Mouse (Mus musculus): ENCODE results near the gene Ern1.
A peak's percentile ranks its signal among the peaks of the same experiment; 100 is the strongest.

Gene Ern1

DNA sequence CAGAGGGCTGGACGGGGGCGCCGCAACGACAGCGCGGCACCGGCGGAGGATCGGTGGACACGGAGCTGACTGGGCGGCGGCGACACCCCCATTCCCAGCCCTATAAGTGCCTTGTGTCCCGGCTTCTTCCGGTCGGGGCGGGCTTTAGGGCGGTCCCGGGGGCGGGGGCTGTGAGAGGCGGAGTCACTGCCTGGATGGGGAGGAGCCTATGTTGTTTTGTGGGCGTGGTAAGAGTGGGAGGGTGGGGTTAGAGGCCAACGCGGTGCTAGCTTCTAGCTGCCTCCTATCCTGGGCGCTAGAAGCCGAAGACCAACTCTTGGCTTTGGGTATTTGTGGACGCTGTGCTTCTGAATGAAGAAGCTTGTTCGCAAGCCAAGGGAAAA is at the start of gene Ern1:
Ern1 (minus strand) TSS at position 120 of the 383 bp plus-strand sequence.
- peak; percentile 95 to 99 for DNase-seq (ENCODE audit: low spot score in 2 of 2)

- DNase-seq (ENCODE audit: low spot score in 2 of 2), result no peak
Measured at GRCm38 (mm10) chr11:106536253-106536912, 48.7 kb upstream of the Ern1 start.

DNA sequence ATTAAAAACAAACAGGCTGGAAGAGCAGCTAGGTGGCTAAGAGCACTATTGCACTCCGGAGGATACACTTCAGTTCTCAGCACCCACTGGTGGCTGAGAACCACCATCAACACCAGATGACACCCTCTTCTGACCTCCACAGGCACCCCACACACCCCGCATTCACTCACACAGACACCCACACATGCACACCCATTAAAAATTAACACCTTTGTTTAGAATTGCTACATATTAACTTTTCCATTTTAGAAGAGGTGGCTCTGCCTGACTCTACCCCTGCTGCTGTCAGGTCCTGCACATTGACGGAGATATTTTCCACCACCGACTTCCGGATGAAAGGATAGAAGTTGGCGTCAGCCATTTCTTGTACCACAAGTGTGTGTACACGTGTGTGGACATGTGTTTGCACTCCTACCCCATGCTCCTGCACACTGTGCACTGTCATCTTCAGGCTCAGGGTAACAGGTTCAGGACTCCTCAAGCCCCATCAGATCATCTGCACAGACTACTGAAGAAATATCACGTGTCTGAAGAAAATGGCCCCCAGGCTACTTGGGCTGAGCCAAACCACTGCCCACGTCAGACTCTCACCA is 48.1 kb upstream of the Ern1 start:
- no peak for DNase-seq (ENCODE audit: low spot score in 2 of 2)

DNA sequence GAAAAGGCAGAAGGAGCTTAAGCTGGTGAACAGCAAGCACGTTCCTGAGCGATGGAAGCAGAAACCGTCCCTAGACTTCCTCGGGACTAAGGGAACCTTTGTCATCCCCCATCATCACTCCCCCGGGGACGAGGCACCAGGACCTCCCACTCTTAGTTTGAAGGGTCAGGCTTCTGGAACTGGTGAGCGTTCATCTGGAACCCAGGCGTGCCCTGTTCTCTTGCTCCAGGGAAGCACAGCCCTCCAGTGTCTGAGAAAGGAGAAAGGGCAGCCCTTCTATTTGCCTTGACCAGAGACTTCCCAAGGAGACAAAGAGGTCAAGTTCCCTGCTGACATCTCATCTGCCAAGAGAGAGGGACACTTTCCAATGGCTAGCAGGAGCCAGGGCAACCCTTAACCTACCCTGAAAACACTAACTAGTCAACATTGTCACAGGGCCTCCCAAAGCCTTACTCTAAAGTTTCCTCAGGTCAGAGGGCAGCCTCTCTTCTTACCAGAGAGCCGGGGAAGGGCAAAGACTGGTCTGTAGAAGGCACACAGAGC is 44.7 kb upstream of the Ern1 start:
- no peak for DNase-seq (ENCODE audit: low spot score in 2 of 2)

DNA sequence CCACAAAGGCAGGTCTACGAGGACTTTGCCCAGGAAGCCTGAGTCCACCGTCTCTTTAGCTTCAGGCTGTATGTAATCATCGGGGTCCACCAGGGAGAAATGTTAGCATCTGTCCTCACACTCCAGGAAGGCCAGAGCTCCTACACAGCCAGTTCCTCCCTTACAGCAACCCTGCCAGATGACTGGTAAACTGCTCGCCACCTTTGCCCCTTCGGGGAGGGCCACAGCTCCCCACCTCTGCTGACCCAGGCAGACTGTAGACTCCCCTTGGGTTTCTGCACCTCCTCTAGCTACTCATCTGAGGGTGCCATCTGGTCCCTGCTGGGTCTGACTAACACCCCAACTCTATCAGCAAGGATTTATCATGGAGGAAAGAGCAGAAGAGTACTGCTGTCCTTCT is 42.1 kb upstream of the Ern1 start:
- DNase-seq (ENCODE audit: low spot score in 2 of 2), result no peak

- no peak for DNase-seq (ENCODE audit: low spot score in 2 of 2)
Measured at GRCm38 (mm10) chr11:106529113-106529512, 41.5 kb upstream of the Ern1 start.

DNA sequence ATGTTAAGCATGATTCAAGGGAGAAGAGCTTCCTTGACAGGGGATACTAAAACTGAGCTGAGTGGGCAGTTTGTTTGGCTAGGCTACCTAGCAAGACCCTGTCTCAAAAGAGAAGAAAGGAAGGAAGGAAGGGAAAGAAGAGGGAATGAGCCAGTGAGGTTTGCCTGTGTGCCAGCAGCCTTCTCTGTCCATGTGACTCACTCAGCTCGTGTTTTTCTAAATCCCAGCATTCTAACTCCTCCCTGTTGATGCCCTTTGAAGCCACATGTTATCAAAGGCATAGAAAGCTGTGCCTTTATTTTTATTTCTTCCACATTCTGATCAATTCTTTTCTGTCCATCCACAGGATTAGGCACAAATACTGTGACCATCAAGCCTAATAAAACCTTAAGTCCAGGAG is 40.3 kb upstream of the Ern1 start:
- no peak for DNase-seq (ENCODE audit: low spot score in 2 of 2)

DNA sequence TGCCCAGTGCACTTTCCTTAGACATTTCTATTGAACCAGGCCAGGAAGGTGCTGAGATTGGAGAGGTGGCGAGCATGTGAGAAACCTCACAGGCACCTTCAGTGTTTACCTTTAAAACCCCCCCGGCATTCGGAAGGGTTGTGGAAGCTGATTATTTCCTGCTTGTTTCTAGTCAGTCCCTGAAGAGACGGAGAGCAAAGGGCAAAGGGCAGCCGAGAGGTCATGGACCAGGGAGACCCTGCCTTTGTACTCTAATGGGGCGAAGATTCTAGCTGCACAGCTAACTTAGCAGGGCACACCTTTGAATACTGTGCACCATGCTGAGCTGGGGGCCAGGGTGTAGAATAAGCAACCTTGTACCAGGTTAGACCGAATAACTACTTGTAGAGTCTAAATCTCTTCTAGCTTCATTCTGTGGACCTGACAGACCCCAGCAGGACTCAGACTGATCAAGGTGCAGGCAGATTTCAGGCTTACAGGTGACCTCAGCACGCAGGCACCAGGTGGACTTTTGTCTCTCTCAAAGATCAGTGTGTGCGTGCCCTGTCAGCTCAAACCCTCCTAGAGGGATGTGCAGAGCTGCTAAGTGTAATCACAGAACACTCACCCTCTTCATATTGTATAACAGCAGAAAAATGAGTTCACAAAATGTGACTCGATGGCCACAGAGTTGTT is 39.6 kb upstream of the Ern1 start:
- DNase-seq (ENCODE audit: low spot score in 2 of 2), result no peak

DNA sequence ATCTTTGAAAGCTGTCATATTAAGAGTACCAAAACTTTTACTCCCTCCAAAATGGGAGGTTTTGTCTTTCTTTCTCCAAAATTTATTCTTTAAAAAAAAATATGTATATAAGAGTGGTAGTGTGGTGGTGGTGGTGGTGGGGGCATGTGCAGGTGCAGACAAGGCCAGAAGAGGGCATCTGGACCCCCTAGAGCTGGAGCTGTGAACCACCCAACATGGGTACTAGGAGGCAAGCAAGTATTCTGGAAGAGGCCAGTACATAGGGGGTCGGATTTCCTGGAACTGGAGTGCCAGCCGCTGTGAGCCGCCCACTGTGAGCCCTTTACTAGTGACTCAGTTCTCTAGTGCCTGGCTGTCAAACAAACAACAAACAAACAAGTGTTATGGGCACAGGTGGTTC is 34.9 kb upstream of the Ern1 start:
- no peak for DNase-seq (ENCODE audit: low spot score in 2 of 2)

- no peak for DNase-seq (ENCODE audit: low spot score in 2 of 2)
Measured at GRCm38 (mm10) chr11:106521612-106522011, 34.0 kb upstream of the Ern1 start.

GRCm38 (mm10) chr11:106520404-106520803 is 32.8 kb upstream of the Ern1 start:
- no peak for DNase-seq (ENCODE audit: low spot score in 2 of 2)

DNA sequence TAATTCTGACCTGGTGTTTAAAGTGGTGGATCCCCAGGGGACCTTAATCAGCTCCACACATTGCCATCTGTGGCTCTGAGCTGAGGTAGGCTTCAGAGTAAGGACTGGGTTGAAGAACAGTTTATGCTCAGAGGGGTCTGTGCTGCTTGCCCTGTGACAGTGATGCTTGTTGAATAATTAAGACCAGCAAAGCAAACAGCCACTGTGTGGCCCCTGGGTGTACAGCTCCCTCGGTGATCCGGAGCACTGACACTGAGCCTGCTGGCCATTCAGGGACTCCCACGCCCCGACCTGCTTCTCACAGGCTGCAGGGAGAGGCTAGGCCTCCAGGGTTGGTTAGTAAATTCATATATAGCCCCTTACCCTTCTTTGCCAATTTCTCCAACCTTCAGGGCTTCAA is 31.9 kb upstream of the Ern1 start:
- DNase-seq (ENCODE audit: low spot score in 2 of 2), result no peak

DNA sequence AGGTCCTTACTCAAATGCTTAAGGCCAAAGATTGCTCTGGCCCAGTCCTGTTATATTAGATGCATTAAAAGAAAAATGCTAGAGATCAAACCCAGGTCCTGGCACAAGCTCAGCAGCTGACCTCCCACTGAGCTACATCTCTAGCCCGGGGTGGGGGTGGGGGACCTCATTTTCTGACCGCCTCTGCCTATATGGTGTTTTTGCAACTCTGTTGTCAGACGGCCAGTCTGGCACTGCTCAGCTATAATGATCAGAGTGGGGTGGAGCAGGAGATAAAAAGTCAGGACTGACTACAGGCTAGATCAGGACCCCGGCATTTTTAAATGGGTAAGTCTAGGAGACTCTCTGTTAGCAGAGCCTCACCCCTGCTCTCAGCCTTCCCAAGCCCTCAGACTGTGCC is 30.7 kb upstream of the Ern1 start:
- DNase-seq (ENCODE audit: low spot score in 2 of 2), result no peak

- DNase-seq (ENCODE audit: low spot score in 2 of 2), result no peak
Measured at GRCm38 (mm10) chr11:106515079-106515745, 27.6 kb upstream of the Ern1 start.

DNA sequence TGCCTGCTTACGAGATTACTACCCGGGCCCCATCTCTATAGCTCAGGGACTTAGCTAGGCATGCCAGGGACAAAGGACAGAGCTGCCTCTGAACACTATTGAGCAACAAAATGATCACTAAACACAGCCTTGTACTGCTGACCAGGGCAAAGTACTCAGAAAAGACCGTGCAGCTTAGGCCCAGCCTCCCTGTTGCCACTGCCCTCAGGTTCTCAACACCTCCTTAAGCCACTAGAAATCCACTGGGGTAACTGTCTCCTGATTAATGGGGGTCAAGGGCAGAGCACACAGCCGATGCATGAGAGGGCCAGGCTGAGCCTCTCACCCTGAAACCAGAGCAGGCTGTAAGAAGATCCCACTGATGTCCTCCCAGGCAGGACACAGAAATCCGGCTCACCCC is 26.8 kb upstream of the Ern1 start:
- no peak for DNase-seq (ENCODE audit: low spot score in 2 of 2)

DNA sequence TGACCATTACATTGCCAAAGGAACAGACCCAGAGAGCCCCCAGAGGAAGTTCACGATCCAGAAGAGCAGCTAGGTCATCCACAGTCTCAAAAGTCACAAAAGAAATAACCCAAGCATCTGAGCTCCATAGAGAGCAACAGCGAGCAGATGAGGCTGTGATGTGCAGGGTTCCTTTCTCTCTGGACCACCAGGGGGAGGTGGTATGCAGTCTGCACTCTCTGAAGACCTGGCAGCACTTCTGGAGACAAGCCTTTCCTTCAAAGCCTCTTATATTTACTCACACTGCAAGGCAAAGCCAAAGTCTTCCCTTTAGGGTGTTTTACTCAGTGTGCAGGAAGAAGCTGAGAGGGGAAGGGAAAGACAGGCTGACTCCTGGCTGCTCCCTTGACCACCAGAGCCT is 25.5 kb upstream of the Ern1 start:
- peak in 1 of 2 experiments; percentile 18 for DNase-seq (ENCODE audit: low spot score in 2 of 2)

- no peak for DNase-seq (ENCODE audit: low spot score in 2 of 2)
Measured at GRCm38 (mm10) chr11:106512006-106512390, 24.3 kb upstream of the Ern1 start.

GRCm38 (mm10) chr11:106511236-106512005 is 23.8 kb upstream of the Ern1 start:
- DNase-seq (ENCODE audit: low spot score in 2 of 2), result no peak

DNA sequence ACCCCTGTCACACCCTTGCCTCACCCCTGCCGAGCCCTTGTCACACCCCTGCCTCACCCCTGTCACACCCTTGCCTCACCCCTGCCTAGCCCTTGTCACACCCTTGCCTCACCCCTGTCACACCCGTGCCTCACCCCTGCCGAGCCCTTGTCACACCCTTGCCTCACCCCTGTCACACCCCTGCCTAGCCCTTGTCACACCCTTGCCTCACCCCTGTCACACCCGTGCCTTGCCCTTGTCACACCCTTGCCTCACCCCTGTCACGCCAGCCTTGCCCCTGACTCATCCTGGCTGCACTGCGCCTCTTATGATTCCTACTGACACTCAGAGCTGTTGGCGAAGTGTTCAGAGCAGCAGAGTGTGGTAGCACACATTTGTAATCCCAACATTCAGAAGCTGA is 20.0 kb upstream of the Ern1 start:
- DNase-seq (ENCODE audit: low spot score in 2 of 2), result no peak

DNA sequence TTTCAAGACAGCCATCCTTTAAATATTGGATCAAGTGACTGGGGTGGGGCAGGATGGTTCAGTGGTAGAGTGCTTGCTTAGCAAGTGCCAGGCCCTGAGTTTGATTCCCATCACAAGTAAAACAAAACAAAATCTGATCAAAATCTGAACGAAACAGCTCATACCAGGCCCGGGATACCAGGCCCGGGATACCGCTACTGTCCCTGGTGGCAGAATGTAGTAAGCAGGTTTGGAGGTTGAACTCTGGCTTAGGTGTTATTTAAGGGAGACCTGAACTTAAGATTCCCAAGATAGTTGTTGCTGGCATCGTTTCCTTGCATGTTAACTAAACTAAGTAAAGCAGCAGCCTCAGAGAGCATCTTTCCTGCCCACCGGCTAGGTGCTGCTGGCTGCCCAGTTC is 18.6 kb upstream of the Ern1 start:
- no peak for DNase-seq (ENCODE audit: low spot score in 2 of 2)

DNA sequence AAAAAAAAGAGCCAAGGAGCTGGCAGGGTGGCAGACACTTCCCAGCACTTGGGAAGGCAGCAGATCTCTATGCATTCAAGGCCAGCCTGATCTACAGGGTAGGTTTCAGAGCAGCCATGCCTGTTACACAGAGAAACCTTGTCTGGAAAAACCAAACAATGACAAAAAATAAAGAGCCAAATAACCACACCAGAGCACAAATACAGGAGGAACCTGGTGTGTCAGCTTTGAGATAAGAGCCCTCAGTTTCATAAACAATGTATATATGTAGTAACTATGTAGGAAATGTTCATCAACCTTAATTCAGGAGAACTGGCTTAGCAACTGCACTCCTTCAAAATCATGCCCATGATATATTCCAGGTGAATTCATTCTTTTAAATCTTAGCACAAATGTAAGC is 16.5 kb upstream of the Ern1 start:
- DNase-seq (ENCODE audit: low spot score in 2 of 2), result no peak

- DNase-seq (ENCODE audit: low spot score in 2 of 2), result no peak
Measured at GRCm38 (mm10) chr11:106503425-106503717, 15.7 kb upstream of the Ern1 start.

All from urinary bladder, adult 18-20 months (tissue).